ENCODE assay signal across 31 mouse cellular contexts in genomic region chr7:111977871-111978270, GRCm38 (mm10).
"Had no signal": no experiment of that assay in that cellular context is flagged by ENCODE, and none has a peak within 500 bp of the region (broad histone marks: within the 10 kb centered on the region; RNA-seq: fewer than 3 reads in every experiment).

No protein-coding gene starts in this region.

- H3K4me1 ChIP-seq: limb, embryonic 12.5 days; limb, embryonic 13.5 days; limb, embryonic 15.5 days; liver, embryonic 12.5 days; liver, embryonic 13.5 days; liver, embryonic 15.5 days; lung, embryonic 15.5 days; megakaryocyte, embryonic 14.5 days; midbrain, embryonic 10.5 days; midbrain, embryonic 12.5 days; midbrain, embryonic 13.5 days; midbrain, embryonic 15.5 days; neural tube, embryonic 12.5 days had no signal

- H3K4me2 ChIP-seq: limb, embryonic 12.5 days; limb, embryonic 13.5 days; limb, embryonic 15.5 days; liver, embryonic 11.5 days; liver, embryonic 12.5 days; liver, embryonic 13.5 days; liver, embryonic 15.5 days; lung, embryonic 14.5 days; lung, embryonic 15.5 days; midbrain, embryonic 11.5 days; midbrain, embryonic 12.5 days; midbrain, embryonic 13.5 days; midbrain, embryonic 15.5 days; neural tube, embryonic 12.5 days had no signal

- H3K36me3 ChIP-seq: limb, embryonic 10.5 days; limb, embryonic 12.5 days; limb, embryonic 13.5 days; limb, embryonic 15.5 days; liver, embryonic 12.5 days; liver, embryonic 13.5 days; liver, embryonic 15.5 days; lung, embryonic 15.5 days; midbrain, embryonic 10.5 days; midbrain, embryonic 12.5 days; midbrain, embryonic 13.5 days; midbrain, embryonic 15.5 days; neural tube, embryonic 12.5 days had no signal

- H3K27ac ChIP-seq: limb, embryonic 10.5 days; limb, embryonic 12.5 days; limb, embryonic 13.5 days; limb, embryonic 15.5 days; liver, embryonic 12.5 days; liver, embryonic 13.5 days; liver, embryonic 14.5 days; liver, embryonic 15.5 days; lung, embryonic 15.5 days; macrophage; midbrain, embryonic 10.5 days; midbrain, embryonic 12.5 days; midbrain, embryonic 13.5 days; midbrain, embryonic 15.5 days; neural tube, embryonic 12.5 days had no signal

- ATAC-seq: liver, embryonic 12.5 days; liver, postnatal 0 days; lung, postnatal 0 days; midbrain, embryonic 13.5 days; midbrain, embryonic 15.5 days; midbrain, embryonic 16.5 days had no signal

- H3K27me3 ChIP-seq: limb, embryonic 12.5 days; limb, embryonic 13.5 days; limb, embryonic 15.5 days; liver, embryonic 12.5 days; liver, embryonic 13.5 days; liver, embryonic 15.5 days; lung, embryonic 15.5 days; midbrain, embryonic 12.5 days; midbrain, embryonic 13.5 days; midbrain, embryonic 15.5 days; neural tube, embryonic 12.5 days had no signal

- H3K4me3 ChIP-seq: limb, embryonic 10.5 days; limb, embryonic 12.5 days; limb, embryonic 13.5 days; limb, embryonic 15.5 days; liver, embryonic 12.5 days; liver, embryonic 13.5 days; liver, embryonic 15.5 days; lung, embryonic 15.5 days; megakaryocyte, embryonic 14.5 days; midbrain, embryonic 10.5 days; midbrain, embryonic 12.5 days; midbrain, embryonic 13.5 days; midbrain, embryonic 15.5 days; neural tube, embryonic 12.5 days had no signal

- DNase-seq: left cerebral cortex, postnatal 4 days; liver; liver, embryonic 13.5 days; liver, postnatal 0 days; lung, adult 18-20 months; lung, adult 2 months; lung, embryonic 14.5 days; lung, postnatal 10 days; lung, postnatal 14 days; lung, postnatal 36 days; lung, postnatal 4 days; midbrain, embryonic 14.5 days had no signal
